Mouse (Mus musculus): ENCODE measurements around the gene Rhoa. TPM values are rescaled to one million over a fixed set of nuclear protein-coding genes. Genes with fewer than 3 reads are reported as not detected.

Rhoa gene
- total RNA-seq, 2 experiments from 2014 or later = 352 to 357 TPM

- peak; percentile 45 for DNase-seq
Observed at GRCm38 (mm10) chr9:108340258-108341138, 34.6 kb downstream of the Rhoa start.

DNA sequence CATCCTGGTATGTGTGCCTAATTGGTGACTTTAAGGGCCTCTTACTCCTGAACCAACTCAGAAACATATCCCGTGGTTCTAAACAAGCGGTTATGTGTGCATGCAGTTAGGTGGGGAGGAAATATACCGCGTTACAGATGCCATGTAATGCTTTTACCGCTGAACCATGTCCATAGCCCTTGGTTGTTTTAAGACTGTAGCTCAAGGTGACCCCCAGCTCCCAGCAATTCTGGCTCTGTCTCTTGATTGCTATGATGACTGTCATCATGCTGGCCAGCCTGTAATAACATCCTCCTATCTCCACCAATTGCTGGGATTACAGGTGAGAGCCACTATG is 35.2 kb downstream of the Rhoa start:
- DNase-seq = no peak

DNA sequence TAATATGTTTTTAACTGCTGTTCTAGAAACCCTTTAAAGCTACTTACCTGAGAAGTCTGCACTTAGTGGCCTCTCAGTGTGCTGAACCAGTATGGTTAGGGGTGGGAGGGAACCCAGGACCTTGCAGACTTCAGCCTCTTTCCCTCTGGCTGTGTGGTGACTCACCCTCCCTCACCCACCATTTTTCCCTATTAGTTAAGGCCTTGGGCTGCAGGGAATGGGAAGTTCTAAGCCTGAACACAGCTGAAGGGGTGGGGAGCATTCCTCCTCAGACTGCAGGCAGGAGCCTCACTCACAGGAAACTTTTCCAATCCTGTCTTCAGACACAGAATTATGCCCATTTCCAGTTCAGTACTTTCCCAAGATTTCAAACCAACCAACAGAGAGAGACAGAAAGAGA is 35.9 kb downstream of the Rhoa start:
- DNase-seq = peak; percentile 39

- peak; percentile 32 for DNase-seq
Observed at GRCm38 (mm10) chr9:108342301-108342831, 36.4 kb downstream of the Rhoa start.

DNA sequence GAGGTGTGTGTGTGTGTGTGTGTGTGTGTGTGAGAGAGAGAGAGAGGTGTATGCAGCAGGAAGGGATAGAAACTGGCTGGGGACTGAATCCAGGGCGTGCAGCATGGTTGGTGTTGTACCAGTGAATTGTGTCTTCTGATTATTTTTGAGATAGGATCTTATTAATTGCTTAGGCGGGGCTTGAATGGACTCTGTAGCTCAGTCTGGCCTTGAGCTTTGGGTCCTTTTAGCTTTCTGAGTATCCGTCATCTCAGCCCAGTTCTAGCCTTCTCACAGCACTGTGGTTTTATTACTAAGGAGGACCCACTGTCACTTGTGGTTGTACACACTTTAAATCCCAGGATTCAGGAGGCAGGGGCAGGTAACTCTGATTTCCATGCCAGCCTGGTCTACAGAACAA is 37.4 kb downstream of the Rhoa start:
- peak; percentile 25 for DNase-seq

GRCm38 (mm10) chr9:108343835-108344234 is 37.9 kb downstream of the Rhoa start:
- no peak for DNase-seq

- no peak for DNase-seq
Observed at GRCm38 (mm10) chr9:108344471-108344870, 38.5 kb downstream of the Rhoa start.

GRCm38 (mm10) chr9:108347024-108347423 is 41.1 kb downstream of the Rhoa start:
- DNase-seq = peak; percentile 21

GRCm38 (mm10) chr9:108347540-108348289 is 41.8 kb downstream of the Rhoa start, which contains the start of gene Usp4:
TSS of gene Usp4 (plus strand) at chr9:108347853.
- DNase-seq = peak; percentile 93

GRCm38 (mm10) chr9:108348290-108348680 is 42.4 kb downstream of the Rhoa start:
- DNase-seq = no peak

DNA sequence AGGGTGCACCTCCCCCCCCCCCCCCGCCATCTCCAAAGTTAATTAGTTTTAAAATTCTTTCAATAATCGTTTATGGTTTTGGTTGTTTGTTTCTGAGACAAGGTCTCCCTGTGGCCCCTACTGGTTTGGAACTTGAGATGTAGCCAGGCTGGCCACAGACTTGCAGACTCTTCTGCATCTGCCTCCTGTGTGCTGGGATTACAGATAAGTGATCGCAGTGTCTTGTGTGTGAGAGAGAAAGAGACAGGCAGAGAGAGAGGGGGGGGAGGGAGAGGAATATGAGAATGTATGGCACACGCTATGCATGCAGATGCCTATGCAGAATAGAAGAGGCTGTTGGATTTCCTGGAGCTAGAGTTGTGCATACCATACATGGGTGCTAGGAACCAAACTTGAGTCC is 43.8 kb downstream of the Rhoa start:
- DNase-seq = no peak

DNA sequence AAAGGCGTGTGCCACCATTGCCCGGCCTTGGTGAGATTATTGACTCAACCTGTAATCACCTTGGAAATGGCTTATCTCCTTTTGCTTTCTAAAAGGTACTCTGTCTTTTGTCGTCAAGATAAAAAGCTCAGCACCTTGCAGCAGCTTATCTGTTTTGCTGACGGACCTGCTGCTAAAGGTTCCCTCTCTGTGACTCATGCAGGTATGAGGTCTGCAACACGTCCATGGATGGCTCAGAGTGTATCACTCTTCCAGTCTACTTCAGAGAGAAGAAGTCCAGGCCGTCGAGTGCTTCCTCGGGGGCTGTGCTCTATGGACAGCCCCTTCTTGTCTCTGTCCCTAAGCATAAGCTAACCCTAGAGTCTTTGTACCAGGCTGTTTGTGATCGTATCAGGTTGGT is 72.3 kb downstream of the Rhoa start:
- no peak for DNase-seq

- no peak for DNase-seq
Observed at GRCm38 (mm10) chr9:108378736-108379135, 72.8 kb downstream of the Rhoa start.

DNA sequence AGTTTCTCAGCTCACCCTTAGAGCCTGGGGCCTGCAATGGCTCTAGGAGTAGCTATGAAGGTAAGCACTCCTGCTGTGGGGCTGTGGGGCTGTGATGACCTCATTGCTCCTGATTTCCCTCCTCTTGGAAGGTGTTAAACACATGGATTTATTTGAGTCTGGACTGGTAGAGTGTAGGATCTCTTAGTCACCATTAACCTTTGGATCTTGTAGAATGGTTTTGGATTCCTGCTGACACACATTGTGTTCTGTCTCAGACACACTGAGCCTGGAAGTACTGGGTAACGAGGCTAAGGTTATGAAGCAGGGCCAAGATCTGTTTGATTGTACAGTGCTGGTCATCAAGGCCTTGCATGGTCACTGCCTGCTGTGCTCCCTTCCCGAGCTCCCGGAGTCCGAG is 73.4 kb downstream of the Rhoa start:
- DNase-seq = no peak

- no peak for DNase-seq
Observed at GRCm38 (mm10) chr9:108381382-108381781, 75.5 kb downstream of the Rhoa start.

DNA sequence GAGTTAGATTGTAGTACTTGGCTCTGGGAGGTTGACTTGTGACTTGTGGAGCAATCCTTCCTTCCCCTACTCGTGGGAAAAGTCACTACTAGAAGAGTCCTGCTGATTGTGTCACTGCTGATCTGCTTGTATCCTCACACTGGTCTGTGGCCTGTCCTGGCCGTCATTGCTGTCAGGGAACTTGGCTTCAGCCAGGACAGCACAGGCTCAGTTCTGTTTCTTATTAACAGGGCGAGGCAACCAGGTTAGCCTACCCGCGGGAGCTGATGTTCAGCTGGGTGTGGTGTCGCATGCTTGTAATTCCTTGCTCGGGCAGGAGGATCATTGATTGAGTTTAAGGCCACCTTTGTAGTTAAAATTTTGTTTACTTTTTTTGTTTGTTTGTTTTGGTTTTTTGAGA is 79.1 kb downstream of the Rhoa start:
- no peak for DNase-seq

- DNase-seq = no peak
Observed at GRCm38 (mm10) chr9:108386816-108387215, 80.9 kb downstream of the Rhoa start.

Other genes with a start within 250 kb of the Rhoa start
- 10 to 100 TPM; 12.8 to 28.1 TPM for gene Mst1, start 225.7 kb upstream of the Rhoa start, total RNA-seq (2021)
- gene Rnf123, start 222.8 kb upstream of the Rhoa start, total RNA-seq (2021) = 10 to 100 TPM; 54.3 to 71.9 TPM
- 10 to 100 TPM; 72.2 to 81.8 TPM for gene Apeh, start 211.5 kb upstream of the Rhoa start, total RNA-seq (2021)
- 1 to 10 TPM; 1.7 to 2.7 TPM for gene Bsn, start 115.7 kb upstream of the Rhoa start, total RNA-seq (2021)
- 100 to 1,000 TPM; 168 to 192 TPM for gene Dag1, start 42.2 kb upstream of the Rhoa start, total RNA-seq (2021)
- 10 to 100 TPM; 20.2 to 28.6 TPM for gene Nicn1, start 15.7 kb upstream of the Rhoa start, total RNA-seq (2021)
- gene Amt, start 9.3 kb upstream of the Rhoa start, total RNA-seq (2021) = 10 to 100 TPM in 1 of 2 experiments, 1 to 10 TPM in 1; 9.3 to 14.7 TPM
- gene Tcta, start within 50 bp of the Rhoa start, total RNA-seq (2021) = 10 to 100 TPM; 28.9 to 36.6 TPM
- 100 to 1,000 TPM; 424 to 480 TPM for gene Gpx1, start 32.8 kb downstream of the Rhoa start, total RNA-seq (2021)
- gene Usp4, start 41.7 kb downstream of the Rhoa start, total RNA-seq (2021) = 100 to 1,000 TPM; 101 to 111 TPM
- gene 1700102P08Rik, start 86.7 kb downstream of the Rhoa start, total RNA-seq (2021) = 1 to 10 TPM in 1 of 2 experiments, under 1 TPM in 1; 0.63 to 1.4 TPM
- gene Ccdc36, start 122.4 kb downstream of the Rhoa start, total RNA-seq (2021) = not detected
- gene BC048562, start 130.4 kb downstream of the Rhoa start, total RNA-seq (2021) = not detected
- 10 to 100 TPM; 39.3 to 43.6 TPM for gene Ccdc71, start 154.4 kb downstream of the Rhoa start, total RNA-seq (2021)
- 10 to 100 TPM; 25.6 to 34.8 TPM for gene Klhdc8b, start 155.5 kb downstream of the Rhoa start, total RNA-seq (2021)
- gene Lamb2, start 173.6 kb downstream of the Rhoa start, total RNA-seq (2021) = 100 to 1,000 TPM; 108 to 131 TPM
- gene Usp19, start 184.5 kb downstream of the Rhoa start, total RNA-seq (2021) = 100 to 1,000 TPM; 124 to 156 TPM
- 100 to 1,000 TPM; 137 to 147 TPM for gene Qars, start 201.6 kb downstream of the Rhoa start, total RNA-seq (2021)
- gene Qrich1, start 210.7 kb downstream of the Rhoa start, total RNA-seq (2021) = 100 to 1,000 TPM; 108 to 129 TPM

All from adrenal gland, postnatal 10 days (tissue).